Mouse (Mus musculus) large intestine, adult 2 months (tissue): ENCODE measurements around the gene Bax. TPM values are rescaled to one million over a fixed set of nuclear protein-coding genes. Genes with fewer than 3 reads are reported as not detected.
A peak's percentile ranks its signal among the peaks of the same experiment; 100 is the strongest.

ENCODE experiments used
- DNase-seq: peaks from one replicate; pipeline ENCODE4 v3.0.0-alpha.2; 2012; ENCODE audit warnings: low read depth, low spot score
- WGBS: fragments of 180-500 bp; shearing (Covaris S2); methylation state at CpG from one replicate; pipeline ENCODE4 v1.1.7; 2018; 5-methylcytosine and 5-hydroxymethylcytosine counted together
- polyA plus RNA-seq: library from polyadenylated mRNA; depleted of rRNA; stranded (reverse); fragments of >200 nt; gene quantifications from 2 replicates; pipeline ENCODE4 v1.2.3, GENCODE M21; 2012

The Bax gene
- polyA plus RNA-seq, 1 experiment, result 106 TPM

DNA sequence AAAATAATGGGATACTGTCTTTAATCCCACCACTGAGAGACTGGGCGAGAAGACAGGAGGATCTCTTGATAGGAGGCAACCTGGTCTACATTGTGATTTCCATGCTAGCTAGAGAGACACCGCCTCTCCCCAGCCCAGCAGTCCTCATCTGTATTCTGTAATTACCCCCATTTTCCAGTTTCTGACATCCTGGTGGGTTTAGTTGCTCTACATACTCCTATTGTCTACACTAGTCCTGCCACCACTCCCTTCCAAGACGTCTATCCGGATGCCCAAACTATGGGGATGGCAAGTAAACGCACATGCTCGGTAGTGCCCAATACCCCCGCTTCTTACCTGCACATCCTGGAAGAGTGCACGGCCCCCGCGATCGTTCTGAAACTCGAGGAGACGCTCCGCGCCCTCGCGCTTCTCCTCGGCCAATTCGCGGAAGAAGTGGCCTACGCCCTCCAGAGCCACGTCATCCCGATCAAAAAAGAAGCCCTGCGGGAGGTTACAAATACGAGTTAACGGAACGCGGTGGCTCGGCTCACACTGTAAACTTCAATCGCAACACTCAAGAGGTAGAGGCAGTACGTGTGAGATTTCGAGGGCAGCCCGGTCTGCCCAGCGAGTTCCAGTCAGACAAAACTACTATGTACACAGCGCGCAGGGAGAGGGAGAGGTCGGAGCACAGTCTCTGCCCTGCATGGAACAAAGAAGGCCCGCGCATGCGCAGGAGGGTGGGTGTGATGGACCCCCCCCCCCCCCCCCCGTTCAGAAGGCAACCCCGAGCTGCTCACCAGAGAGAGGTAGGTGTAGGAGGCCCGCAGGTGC, 7.7 kb downstream of the Bax start:
- WGBS, result under 1% methylated on average over 43 of the region's 43 CpGs
- DNase-seq, result no peak

DNA sequence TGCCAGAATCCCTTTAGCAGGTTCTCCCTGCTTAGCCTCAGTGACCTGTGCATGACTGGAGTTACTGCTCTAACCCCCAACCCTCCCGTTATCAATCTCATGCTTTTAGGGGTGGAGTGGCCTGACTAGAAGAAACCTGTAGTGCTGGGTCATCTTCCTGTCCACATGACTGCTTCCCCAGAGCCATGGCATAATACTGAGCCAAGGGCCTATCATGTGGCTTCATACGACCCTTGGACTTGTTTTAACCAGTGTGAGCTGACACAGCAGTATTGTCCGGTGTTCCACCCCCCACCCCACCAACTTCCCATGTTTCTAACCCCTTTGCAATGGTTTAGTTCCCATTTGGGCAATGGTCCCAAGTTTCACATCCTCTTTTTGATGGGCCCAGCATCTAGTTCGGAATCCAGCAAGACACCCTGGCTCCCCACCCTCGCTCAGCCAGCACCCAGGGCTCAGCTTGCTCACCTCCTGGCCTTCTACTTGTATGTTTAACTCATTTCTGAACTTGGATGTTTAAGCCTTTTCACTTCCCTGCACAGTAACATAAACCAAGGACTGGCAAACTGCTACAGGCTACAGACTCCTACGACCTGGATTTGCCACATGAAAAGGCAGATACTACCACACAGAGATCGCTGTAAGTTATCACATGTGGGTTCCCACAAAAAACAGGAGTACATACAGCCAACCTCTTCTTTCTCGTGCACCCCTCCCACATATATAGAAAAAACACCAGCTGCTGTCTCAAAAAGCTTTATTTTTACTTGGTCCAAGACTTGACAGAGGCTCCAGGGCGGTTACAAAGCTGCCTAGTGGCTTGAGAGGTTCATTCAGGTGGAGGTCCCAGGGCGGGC, 9.3 kb downstream of the Bax start:
- DNase-seq, result no peak
- WGBS, result 24% methylated on average over 10 of the region's 10 CpGs

DNA sequence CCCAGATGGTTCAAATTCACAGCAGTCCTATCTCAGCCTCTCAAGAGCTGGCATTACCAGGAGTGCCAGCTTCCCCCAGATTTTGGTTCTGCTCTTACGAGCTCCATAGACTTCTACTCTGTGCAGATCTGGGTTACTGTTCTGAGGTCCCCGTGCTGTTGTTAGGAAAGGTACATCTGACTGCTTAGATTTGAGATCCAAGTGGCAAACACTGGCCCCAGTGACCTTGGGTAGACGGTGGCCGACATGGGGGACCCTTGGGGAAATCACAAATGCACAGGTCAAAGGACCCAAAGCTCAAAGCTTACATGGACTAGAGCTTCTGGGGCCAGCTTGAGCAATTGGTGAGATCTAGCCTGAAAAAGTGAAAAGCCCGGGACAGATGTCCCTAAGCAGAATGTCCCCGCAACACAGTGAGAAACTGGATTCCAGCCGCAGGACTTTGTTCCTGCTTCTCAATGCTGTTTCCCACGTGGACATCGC, 9.9 kb downstream of the Bax start:
- WGBS, result 33% methylated on average over 9 of the region's 9 CpGs
- DNase-seq, result no peak

- no peak for DNase-seq
- WGBS, result 76% methylated on average over 13 of the region's 13 CpGs
Measured at GRCm38 (mm10) chr7:45455932-45456696, 10.6 kb downstream of the Bax start.

GRCm38 (mm10) chr7:45454971-45455370, 11.7 kb downstream of the Bax start:
- 91% methylated on average over 15 of the region's 15 CpGs for WGBS

GRCm38 (mm10) chr7:45451344-45451982, 15.2 kb downstream of the Bax start:
- DNase-seq, result no peak
- 59% methylated on average over 23 of the region's 23 CpGs for WGBS

More at GRCm38 (mm10) chr7:45454971-45455370, 11.7 kb downstream of the Bax start:
- DNase-seq, result no peak

DNA sequence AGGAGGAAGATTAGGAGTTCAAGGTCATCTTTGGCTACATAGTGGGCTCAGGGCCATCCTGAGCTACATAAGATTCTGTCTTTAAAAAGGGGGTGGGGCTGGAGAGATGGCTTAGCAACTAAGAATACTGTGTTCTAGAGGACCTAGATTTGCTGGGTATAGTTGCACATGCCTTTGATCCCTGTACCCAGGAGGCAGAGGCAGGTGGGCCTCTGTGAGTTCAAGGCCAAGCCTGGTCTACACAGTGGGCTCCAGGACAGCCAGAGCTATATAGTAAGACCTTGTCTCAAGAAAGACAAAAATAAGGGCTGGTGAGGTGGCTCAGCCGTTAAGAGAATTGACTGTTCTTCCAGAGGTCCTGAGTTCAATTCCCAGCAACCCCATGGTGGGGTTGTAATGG, 16.7 kb downstream of the Bax start:
- WGBS, result 83% methylated on average over 1 of the region's 1 CpGs
- DNase-seq, result no peak

GRCm38 (mm10) chr7:45447325-45447990, 19.2 kb downstream of the Bax start:
- WGBS, result 51% methylated on average over 11 of the region's 11 CpGs
- DNase-seq, result no peak

DNA sequence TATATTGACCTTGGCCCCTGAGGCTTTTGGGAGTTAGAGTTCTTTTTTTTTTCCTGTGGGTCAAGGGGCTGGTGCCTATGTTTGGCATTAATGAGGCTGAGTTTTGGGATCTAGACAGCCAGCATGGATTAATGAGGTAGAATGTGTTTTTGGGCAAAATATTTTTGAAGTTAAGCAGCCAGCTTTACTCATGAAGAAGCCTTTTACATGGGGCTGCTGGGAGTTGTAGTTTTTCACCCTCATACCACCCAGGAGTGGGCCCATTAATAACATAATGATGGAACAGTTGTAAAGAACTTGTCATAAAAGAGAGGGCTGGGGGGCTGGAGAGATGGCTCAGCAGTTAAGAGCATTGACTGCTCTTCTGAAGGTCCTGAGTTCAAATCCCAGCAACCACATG, 20.1 kb downstream of the Bax start:
- no peak for DNase-seq

DNA sequence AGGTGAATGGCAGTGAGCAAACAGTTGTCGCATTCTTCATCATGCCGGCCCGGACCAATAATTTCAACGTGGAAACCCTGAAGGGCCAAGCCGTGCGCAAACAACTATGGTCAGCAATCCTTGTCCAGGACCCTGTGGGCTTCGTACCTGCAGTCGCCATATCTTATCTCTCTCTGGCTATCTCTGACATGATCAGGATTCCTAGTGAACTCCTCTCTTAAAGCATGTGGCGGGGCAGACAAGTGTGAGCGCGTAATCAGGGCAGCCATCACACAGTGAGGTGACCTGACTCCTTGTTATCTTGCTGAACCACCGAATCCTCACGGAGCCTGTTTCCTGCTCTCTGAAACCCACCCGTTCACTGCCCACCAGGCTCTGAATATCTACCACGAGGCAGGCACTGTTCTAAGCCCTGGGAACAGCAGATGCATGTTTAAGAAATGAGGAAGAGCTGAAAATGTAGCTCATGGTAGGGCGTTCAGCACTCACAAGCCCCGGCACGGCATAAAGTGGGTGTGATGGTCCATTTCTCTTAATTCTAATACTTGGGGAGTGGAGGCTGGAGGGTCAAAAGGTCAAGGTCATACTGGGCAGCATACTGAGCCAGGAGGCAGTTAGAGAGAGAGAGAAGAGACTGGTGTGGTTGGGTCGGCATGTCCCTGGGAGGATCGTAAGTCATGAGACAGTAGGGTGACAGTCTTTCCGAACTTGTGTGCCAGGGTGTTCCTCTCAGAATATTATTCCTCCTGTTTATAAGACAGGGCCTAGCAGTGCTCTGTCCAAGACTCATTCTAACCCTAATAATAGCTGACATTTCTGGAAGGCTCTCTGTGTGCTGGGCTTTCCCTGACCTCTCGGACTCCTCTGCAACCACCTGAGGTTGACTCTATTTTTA, 22.9 kb downstream of the Bax start:
- DNase-seq, result no peak
- WGBS, result 82% methylated on average over 22 of the region's 22 CpGs

- DNase-seq, result no peak
- 33% methylated on average over 19 of the region's 19 CpGs for WGBS
Measured at GRCm38 (mm10) chr7:45437521-45438276, 29.0 kb downstream of the Bax start, which contains the start of gene Ruvbl2. Gene Ruvbl2 (minus strand): TSS chr7:45438096.

GRCm38 (mm10) chr7:45437046-45437445, 29.7 kb downstream of the Bax start:
- 80% methylated on average over 6 of the region's 6 CpGs for WGBS

DNA sequence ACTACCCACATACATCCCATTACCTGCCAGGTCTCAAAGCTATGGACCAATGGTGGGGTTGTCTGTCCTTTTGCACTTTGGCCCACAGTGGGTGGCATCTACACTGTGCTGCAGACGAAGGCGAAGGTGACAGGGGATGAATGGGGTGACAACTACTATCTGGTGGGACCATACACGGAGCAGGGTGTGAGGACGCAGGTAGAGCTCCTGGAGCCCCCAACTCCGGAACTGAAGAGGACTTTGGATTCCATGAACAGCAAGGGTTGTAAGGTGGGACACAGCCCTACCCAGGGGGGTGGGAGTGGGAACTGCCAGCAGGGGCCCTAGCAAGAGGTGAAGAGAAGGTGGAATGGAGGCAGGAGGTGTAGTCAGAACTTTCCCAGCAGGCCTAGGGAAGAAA, 30.3 kb downstream of the Bax start:
- no peak for DNase-seq
- 90% methylated on average over 5 of the region's 5 CpGs for WGBS

More at GRCm38 (mm10) chr7:45437046-45437445, 29.7 kb downstream of the Bax start:
- no peak for DNase-seq

DNA sequence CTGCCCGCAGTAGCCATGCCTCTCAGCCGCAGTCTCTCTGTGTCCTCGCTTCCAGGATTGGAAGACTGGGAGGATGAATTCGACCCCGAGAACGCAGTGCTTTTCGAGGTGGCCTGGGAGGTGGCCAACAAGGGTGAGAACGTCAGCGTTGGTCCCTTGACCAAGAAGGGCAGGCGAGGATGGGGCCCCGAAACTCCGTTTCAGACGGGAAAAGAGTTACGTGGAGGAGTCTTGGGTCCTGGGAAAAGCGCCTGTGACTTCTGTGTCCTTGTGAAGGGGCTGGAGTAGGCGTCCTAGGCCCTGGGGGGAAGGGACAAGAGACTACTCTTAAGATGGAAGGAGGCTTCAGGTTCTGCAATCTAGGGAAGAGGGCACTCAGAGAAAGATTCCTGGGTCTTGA, 31.7 kb downstream of the Bax start:
- WGBS, result 2% methylated on average over 16 of the region's 16 CpGs
- no peak for DNase-seq

DNA sequence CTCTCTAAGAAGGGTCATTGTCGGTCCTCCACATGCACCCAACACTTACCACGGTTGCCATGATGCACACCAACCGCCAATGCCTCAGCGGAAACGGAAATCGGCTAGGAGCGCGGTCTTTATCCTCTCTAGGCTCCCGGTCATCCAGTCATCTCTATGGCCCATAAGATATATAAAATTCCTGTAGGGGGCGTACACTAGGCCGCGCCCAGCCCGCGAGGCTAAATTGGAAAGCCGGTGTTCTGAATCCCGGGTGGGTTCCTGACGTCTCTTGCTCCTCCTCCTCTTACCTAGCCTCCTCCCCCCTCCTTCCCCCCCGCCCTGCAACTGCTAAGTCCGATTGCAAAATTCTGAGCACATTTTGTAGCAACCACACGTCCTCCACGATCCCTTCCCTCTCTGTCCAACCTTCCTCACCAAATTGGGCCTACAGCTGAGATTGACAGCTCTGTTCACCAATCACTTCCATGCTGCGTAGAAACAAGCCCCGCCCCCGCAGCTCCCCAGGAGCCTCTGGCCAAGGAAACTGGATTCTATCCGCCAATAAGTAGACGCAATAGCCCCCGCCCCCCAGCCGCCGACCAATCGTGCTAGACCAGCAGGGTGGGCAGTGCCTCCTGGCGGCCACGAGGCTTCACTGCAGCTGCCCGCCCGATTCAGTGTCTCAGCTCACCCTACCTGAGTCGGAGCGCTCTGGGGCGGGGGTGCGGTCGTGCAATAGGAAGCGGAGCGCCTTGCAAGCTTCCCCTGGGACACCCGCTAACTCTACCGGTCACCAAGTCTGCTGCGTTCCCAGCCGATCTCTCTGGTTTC, 32.3 kb downstream of the Bax start, which contains the start of gene Gys1:
Gene Gys1 (plus strand): TSS at position 642 of the 813 bp plus-strand sequence.
- WGBS, result under 1% methylated on average over 45 of the region's 45 CpGs
- peak; percentile 98 for DNase-seq

DNA sequence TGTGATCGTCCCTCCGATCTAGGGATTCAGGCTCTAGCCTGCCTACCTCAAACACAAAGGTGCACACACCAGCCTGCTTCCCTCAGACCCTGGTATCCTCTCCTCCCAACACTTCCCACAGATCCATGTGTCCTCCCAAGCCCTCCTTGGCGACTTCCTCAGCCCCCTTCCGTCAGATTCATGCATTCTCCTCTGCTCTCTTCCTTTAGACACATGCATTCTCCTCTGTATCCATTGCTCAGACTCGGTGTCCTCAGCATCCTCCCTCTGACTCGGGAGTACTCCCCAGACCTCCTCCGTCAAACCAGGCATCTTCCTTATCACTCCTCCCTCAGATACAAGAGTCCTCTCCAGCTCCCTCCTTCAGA, 32.9 kb downstream of the Bax start:
- 1% methylated on average over 7 of the region's 7 CpGs for WGBS
- DNase-seq, result no peak
